In genomic region chr2:49648806-49649205, GRCm38 (mm10) we compare ENCODE assay signal across 28 mouse cellular contexts. TPM values are rescaled to one million over a fixed set of nuclear protein-coding genes. Genes with fewer than 3 reads are reported as not detected.
A peak's percentile ranks its signal among the peaks of the same experiment; 100 is the strongest.
DNase-seq lines count a peak whose midpoint lies in the region; ATAC-seq lines count a peak whose summit lies in the region.
"Had no signal": no experiment of that assay in that cellular context is flagged by ENCODE, and none has a peak within 500 bp of the region (broad histone marks: within the 10 kb centered on the region; RNA-seq: fewer than 3 reads in every experiment).

No protein-coding gene starts in this region.

- intact Hi-C loops in heart, postnatal 10 days (cut with DNase I), result no loop called here

- peak overlapping the region; percentile 28; the same call in 1 of the 2 replicates for H3K4me2 ChIP-seq in heart, embryonic 15.5 days
- no peak overlapping the region for H3K4me2 ChIP-seq in intestine, embryonic 14.5 days (ENCODE audit: low read length)
- no peak overlapping the region for H3K4me2 ChIP-seq in intestine, embryonic 16.5 days (ENCODE audit: low read depth, low read length)
- H3K4me2 ChIP-seq: hindbrain, embryonic 12.5 days; intestine, embryonic 15.5 days; midbrain, embryonic 15.5 days; neural tube, embryonic 13.5 days had no signal

- WGBS in heart, embryonic 15.5 days, result 66% methylated on average over 6 of the region's 6 CpGs
- WGBS in intestine, embryonic 14.5 days, result 85% methylated on average over 6 of the region's 6 CpGs
- 88% methylated on average over 6 of the region's 6 CpGs for WGBS in intestine, embryonic 16.5 days
- WGBS in embryonic facial prominence, embryonic 10.5 days, result 92% methylated on average over 6 of the region's 6 CpGs

- no peaks in the 10 kb centered on the region for H3K27me3 ChIP-seq in heart, embryonic 15.5 days
- no peaks in the 10 kb centered on the region for H3K27me3 ChIP-seq in intestine, embryonic 14.5 days (replicated peaks; ENCODE audit: control insufficient read depth, insufficient read depth, low read length)
- H3K27me3 ChIP-seq in intestine, embryonic 16.5 days (replicated peaks; ENCODE audit: control insufficient read depth, insufficient read depth, low read length), result no peaks in the 10 kb centered on the region
- no peaks in the 10 kb centered on the region for H3K27me3 ChIP-seq in embryonic facial prominence, embryonic 10.5 days (replicated peaks; ENCODE audit: low read depth, poor library complexity, severe bottlenecking)
- H3K27me3 ChIP-seq: hindbrain, embryonic 12.5 days; intestine, embryonic 15.5 days; midbrain, embryonic 15.5 days; neural tube, embryonic 13.5 days had no signal

- H3K9ac ChIP-seq in heart, embryonic 15.5 days, result no peak overlapping the region
- H3K9ac ChIP-seq in intestine, embryonic 14.5 days (ENCODE audit: low read length), result no peak overlapping the region
- H3K9ac ChIP-seq in intestine, embryonic 16.5 days (ENCODE audit: low read depth, low read length), result no peak overlapping the region
- H3K9ac ChIP-seq: hindbrain, embryonic 12.5 days; intestine, embryonic 15.5 days; liver, embryonic 14.5 days; midbrain, embryonic 15.5 days; neural tube, embryonic 13.5 days had no signal

- no peak for ATAC-seq in heart, embryonic 15.5 days (replicated peaks; ENCODE audit: insufficient number of reproducible peaks, insufficient read depth, low FRiP score, low read depth)
- no peak for ATAC-seq in intestine, embryonic 14.5 days (replicated peaks; ENCODE audit: low FRiP score, low TSS enrichment, low read depth)
- ATAC-seq in intestine, embryonic 16.5 days, result no peak
- ATAC-seq: CD4-positive, CD25-positive, alpha-beta regulatory T cell, adult 4 months; intestine, embryonic 15.5 days had no signal

- no peak overlapping the region for H3K27ac ChIP-seq in heart, embryonic 15.5 days
- H3K27ac ChIP-seq in intestine, embryonic 14.5 days (ENCODE audit: low read depth), result no peak overlapping the region
- H3K27ac ChIP-seq in intestine, embryonic 16.5 days (ENCODE audit: low read length), result no peak overlapping the region
- no peak overlapping the region for H3K27ac ChIP-seq in embryonic facial prominence, embryonic 10.5 days (replicated peaks)
- H3K27ac ChIP-seq: heart, adult 2 months; hindbrain, embryonic 12.5 days; intestine, embryonic 15.5 days; kidney, postnatal 0 days; liver, embryonic 14.5 days; macrophage; midbrain, embryonic 15.5 days had no signal

- H3K9me3 ChIP-seq in heart, embryonic 15.5 days (replicated peaks), result no peaks in the 10 kb centered on the region
- H3K9me3 ChIP-seq in intestine, embryonic 14.5 days (ENCODE audit: control insufficient read depth, low read length), result no peaks in the 10 kb centered on the region
- no peaks in the 10 kb centered on the region for H3K9me3 ChIP-seq in intestine, embryonic 16.5 days (ENCODE audit: control insufficient read depth, low read length)
- H3K9me3 ChIP-seq in embryonic facial prominence, embryonic 10.5 days, result peaks cover 7% of the 10 kb centered on the region; the same call in 1 of the 2 replicates
- H3K9me3 ChIP-seq: intestine, embryonic 15.5 days; midbrain, embryonic 15.5 days; neural tube, embryonic 13.5 days had no signal

- no peaks in the 10 kb centered on the region for H3K36me3 ChIP-seq in heart, embryonic 15.5 days
- H3K36me3 ChIP-seq in intestine, embryonic 14.5 days (ENCODE audit: control insufficient read depth, insufficient read depth, low read length), result no peaks in the 10 kb centered on the region
- no peaks in the 10 kb centered on the region for H3K36me3 ChIP-seq in intestine, embryonic 16.5 days (ENCODE audit: control insufficient read depth, insufficient read depth, low read length)
- H3K36me3 ChIP-seq in embryonic facial prominence, embryonic 10.5 days (replicated peaks), result peaks cover 28% of the 10 kb centered on the region
- H3K36me3 ChIP-seq: intestine, embryonic 15.5 days; midbrain, embryonic 15.5 days had no signal

- DNase-seq in heart, adult 11 months, result peak; percentile 76
- no peak for DNase-seq in heart, postnatal 10 days
- no peak for DNase-seq in heart, adult 8-10 months (ENCODE audit: low spot score)
- DNase-seq in intestine, embryonic 14.5 days (ENCODE audit: low spot score), result peak; percentile 39
- peak; percentile 7 for DNase-seq in embryonic facial prominence, embryonic 10.5 days (ENCODE audit: low spot score)
- DNase-seq: adrenal gland, postnatal 14 days; cerebellum, adult 11 months; gastrocnemius, postnatal 25 days; kidney, adult 8-10 months; layer of hippocampus, adult 9-11 months; liver; lung, adult 2 months; lung, postnatal 10 days; thymus, adult 2 months; thymus, postnatal 36 days had no signal

- no peak overlapping the region for H3K4me3 ChIP-seq in heart, embryonic 15.5 days
- no peak overlapping the region for H3K4me3 ChIP-seq in intestine, embryonic 14.5 days (ENCODE audit: low read depth, low read length)
- no peak overlapping the region for H3K4me3 ChIP-seq in intestine, embryonic 16.5 days (ENCODE audit: low read length)
- no peak overlapping the region for H3K4me3 ChIP-seq in embryonic facial prominence, embryonic 10.5 days
- H3K4me3 ChIP-seq: erythroblast, embryonic 14.5 days; heart, adult 2 months; hindbrain, embryonic 12.5 days; intestine, embryonic 15.5 days; midbrain, embryonic 15.5 days; myocyte; neural tube, embryonic 13.5 days had no signal

- peaks cover 15% of the 10 kb centered on the region for H3K4me1 ChIP-seq in heart, embryonic 15.5 days (replicated peaks)
- H3K4me1 ChIP-seq in intestine, embryonic 14.5 days (replicated peaks; ENCODE audit: control insufficient read depth, insufficient read depth, low read length), result no peaks in the 10 kb centered on the region
- H3K4me1 ChIP-seq in intestine, embryonic 16.5 days (ENCODE audit: control insufficient read depth, insufficient read depth, low read length), result no peaks in the 10 kb centered on the region
- H3K4me1 ChIP-seq in embryonic facial prominence, embryonic 10.5 days, result peaks cover 5% of the 10 kb centered on the region; the same call in 1 of the 2 replicates
- H3K4me1 ChIP-seq: intestine, embryonic 15.5 days had no signal

RNA-seq across cellular contexts. Expression of gene Kif5c, which starts 29.7 kb away (rescaled TPM):
- under 1 TPM; 0.74 to 0.89 TPM for total RNA-seq in heart, postnatal 10 days (2021)
- polyA plus RNA-seq in heart, embryonic 15.5 days (2015; fragmentation: Nextera tagmentation; extraction: Ambion mirVana), result 0.77 and 2.1 TPM in 2 replicates
- total RNA-seq in heart, adult 8-10 months (2022), result 1 to 10 TPM; 1.1 to 1.5 (median 1.3) TPM
- polyA plus RNA-seq in intestine, embryonic 14.5 days (2014; fragmentation: Nextera tagmentation; extraction: Ambion mirVana), result 11.3 and 11.9 TPM in 2 replicates
- 4.4 and 4.8 TPM in 2 replicates for polyA plus RNA-seq in intestine, embryonic 16.5 days (2015; fragmentation: Nextera tagmentation; extraction: Ambion mirVana)
- 30.4 and 30.8 TPM in 2 replicates for polyA plus RNA-seq in embryonic facial prominence, embryonic 10.5 days (2016; fragmentation: Nextera tagmentation; extraction: Ambion mirVana)
- polyA plus RNA-seq: erythroblast, embryonic 14.5 days had no signal

Comparison
In these comparisons a context has a peak if more than half of its experiments do, and no peak if none do; other contexts are left out.
1. DNase-seq: peak in heart, adult 11 months (single experiment), intestine, embryonic 14.5 days (single experiment) and embryonic facial prominence, embryonic 10.5 days (single experiment); none in heart, postnatal 10 days (0 of 2) and heart, adult 8-10 months (single experiment).